ENCODE assay signal across 10 mouse cellular contexts in the genomic region with DNA sequence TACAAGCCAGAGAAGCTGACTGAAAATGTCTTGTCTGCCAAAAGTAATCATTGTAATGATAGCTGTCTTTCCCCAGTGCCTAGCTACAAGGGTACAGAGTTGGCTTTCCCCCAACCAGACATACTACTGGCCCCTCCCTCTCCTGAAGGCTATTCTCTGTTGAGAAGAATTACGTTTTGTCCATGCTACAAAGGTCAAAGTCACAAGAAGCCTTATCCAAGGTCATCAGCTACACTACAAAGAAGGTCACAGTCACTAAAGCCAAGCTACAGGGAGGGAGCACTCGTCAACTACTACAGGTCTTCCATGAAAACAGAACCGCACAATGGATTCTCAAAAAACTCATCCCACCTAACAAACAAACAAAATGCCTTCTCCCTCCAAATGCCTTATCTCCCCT. TPM values are rescaled to one million over a fixed set of nuclear protein-coding genes. Genes with fewer than 3 reads are reported as not detected.
A peak's percentile ranks its signal among the peaks of the same experiment; 100 is the strongest.
DNase-seq lines count a peak whose midpoint lies in the region; ATAC-seq and TF ChIP-seq lines count a peak whose summit lies in the region.
"Had no signal": no experiment of that assay in that cellular context is flagged by ENCODE, and none has a peak within 500 bp of the region (broad histone marks: within the 10 kb centered on the region; RNA-seq: fewer than 3 reads in every experiment).

No protein-coding gene starts in this region.

- no peak overlapping the region for H3K4me3 ChIP-seq in heart, embryonic 13.5 days
- H3K4me3 ChIP-seq in liver, adult 2 months (ENCODE audit: insufficient read depth, low read depth, low read length), result no peak overlapping the region
- no peak overlapping the region for H3K4me3 ChIP-seq in liver, embryonic 11.5 days (ENCODE audit: low read depth, low read length)
- H3K4me3 ChIP-seq in brown adipose tissue, adult 24 weeks (ENCODE audit: insufficient read depth, low read depth, low read length), result no peak overlapping the region

- WGBS in heart, embryonic 13.5 days, result 62% methylated on average over 3 of the region's 3 CpGs
- WGBS in liver, adult 2 months, result 38% methylated on average over 3 of the region's 3 CpGs
- 75% methylated on average over 3 of the region's 3 CpGs for WGBS in liver, embryonic 11.5 days

- no peak for ATAC-seq in heart, embryonic 13.5 days (ENCODE audit: extremely low read depth, insufficient number of reproducible peaks, low FRiP score, low TSS enrichment)
- no peak for ATAC-seq in liver, embryonic 11.5 days (replicated peaks; ENCODE audit: low FRiP score)

- H3K9ac ChIP-seq in heart, embryonic 13.5 days, result no peak overlapping the region
- H3K9ac ChIP-seq in liver, adult 2 months (ENCODE audit: low read depth, low read length), result no peak overlapping the region
- no peak overlapping the region for H3K9ac ChIP-seq in liver, embryonic 11.5 days (ENCODE audit: low read depth, low read length)

- DNase-seq in heart, postnatal 36 days, result no peak
- no peak for DNase-seq in liver, adult 2 months (ENCODE audit: extremely low read depth, low read depth, low spot score)
- no peak for DNase-seq in liver, embryonic 11.5 days (ENCODE audit: low spot score)
- peak; percentile 67 for DNase-seq in R1 (ENCODE audit: low read depth, low spot score)
- no peak for DNase-seq in right cerebral cortex, adult 2 months (ENCODE audit: low spot score in 2 of 2)
- DNase-seq: cerebellum, postnatal 36 days; gastrocnemius, postnatal 25 days; thymus, postnatal 14 days had no signal

- no peak overlapping the region for H3K4me2 ChIP-seq in heart, embryonic 13.5 days
- H3K4me2 ChIP-seq in liver, embryonic 11.5 days, result no peak overlapping the region

- no peaks in the 10 kb centered on the region for H3K9me3 ChIP-seq in heart, embryonic 13.5 days
- H3K9me3 ChIP-seq in liver, embryonic 11.5 days (ENCODE audit: control insufficient read depth, low read length), result no peaks in the 10 kb centered on the region

- intact Hi-C loops in heart, postnatal 36 days (cut with DNase I), result no loop called here

- no peaks in the 10 kb centered on the region for H3K27me3 ChIP-seq in heart, embryonic 13.5 days (replicated peaks)
- 0 out of 2 replicates have a peak, but pooled peaks cover 2% of the 10 kb centered on the region for H3K27me3 ChIP-seq in liver, adult 2 months (ENCODE audit: control insufficient read depth, insufficient read depth, low read length)
- no peaks in the 10 kb centered on the region for H3K27me3 ChIP-seq in liver, embryonic 11.5 days (replicated peaks; ENCODE audit: control insufficient read depth, insufficient read depth, low read length)

- TF ChIP-seq POLR2A in liver, adult 2 months (IDR thresholded peaks at IDR 0.05; ENCODE audit: extremely low read depth, insufficient read depth, low read length), result no peak

- TF ChIP-seq CTCF in liver, adult 2 months (IDR thresholded peaks at IDR 0.05; ENCODE audit: low read depth, low read length), result no peak

- H3K27ac ChIP-seq in heart, embryonic 13.5 days (replicated peaks), result peak overlapping the region; percentile 83
- H3K27ac ChIP-seq in liver, adult 2 months (replicated peaks; ENCODE audit: insufficient read depth, low read depth, low read length), result peak overlapping the region; percentile 28
- H3K27ac ChIP-seq in liver, embryonic 11.5 days (ENCODE audit: low read depth, low read length), result no peak overlapping the region
- H3K27ac ChIP-seq in brown adipose tissue, adult 24 weeks (replicated peaks; ENCODE audit: low read depth, low read length), result peak overlapping the region; percentile 90

- H3K4me1 ChIP-seq in heart, embryonic 13.5 days, result peaks cover 37% of the 10 kb centered on the region
- H3K4me1 ChIP-seq in liver, adult 2 months (ENCODE audit: control insufficient read depth, insufficient read depth, low read length), result peaks cover 12% of the 10 kb centered on the region; the same call in 1 of the 2 replicates
- H3K4me1 ChIP-seq in liver, embryonic 11.5 days (replicated peaks; ENCODE audit: control insufficient read depth, insufficient read depth, low read length), result no peaks in the 10 kb centered on the region
- peaks cover 28% of the 10 kb centered on the region for H3K4me1 ChIP-seq in brown adipose tissue, adult 24 weeks (ENCODE audit: control insufficient read depth, insufficient read depth, insufficient read length, low read length)

- peaks cover 17% of the 10 kb centered on the region for H3K79me2 ChIP-seq in liver, adult 2 months (ENCODE audit: control insufficient read depth, insufficient read depth, low read length)

- 0 out of 2 replicates have a peak, but pooled peaks cover 5% of the 10 kb centered on the region for H3K36me3 ChIP-seq in heart, embryonic 13.5 days
- no peaks in the 10 kb centered on the region for H3K36me3 ChIP-seq in liver, adult 2 months (ENCODE audit: control insufficient read depth, insufficient read depth, low read length)
- no peaks in the 10 kb centered on the region for H3K36me3 ChIP-seq in liver, embryonic 11.5 days (ENCODE audit: control insufficient read depth, insufficient read depth, low read length)

RNA-seq across cellular contexts. Expression of a gene that starts 49.7 kb away (rescaled TPM):
- 43.7 and 44.6 TPM in 2 replicates for polyA plus RNA-seq in heart, embryonic 13.5 days (2015; fragmentation: Nextera tagmentation; extraction: Ambion mirVana)
- total RNA-seq in heart, postnatal 36 days (2021), result 100 to 1,000 TPM; 228 to 240 TPM
- 66.4 and 70.7 TPM in 2 replicates for total RNA-seq in liver, adult 2 months (2014; rRNA removed)
- polyA plus RNA-seq in liver, adult 2 months (2012; rRNA removed), result 14.0 and 16.6 TPM in 2 replicates
- 35.3 and 36.5 TPM in 2 replicates for polyA plus RNA-seq in liver, embryonic 11.5 days (2014; fragmentation: Nextera tagmentation; extraction: Ambion mirVana)
- 74.3 and 90.1 TPM in 2 replicates for polyA plus RNA-seq in brown adipose tissue, adult 24 weeks (2012; ENCODE audit: insufficient read depth, insufficient read length, missing spikeins)
